Comparison of ENCODE assay signal across 7 mouse cellular contexts in the genomic region with DNA sequence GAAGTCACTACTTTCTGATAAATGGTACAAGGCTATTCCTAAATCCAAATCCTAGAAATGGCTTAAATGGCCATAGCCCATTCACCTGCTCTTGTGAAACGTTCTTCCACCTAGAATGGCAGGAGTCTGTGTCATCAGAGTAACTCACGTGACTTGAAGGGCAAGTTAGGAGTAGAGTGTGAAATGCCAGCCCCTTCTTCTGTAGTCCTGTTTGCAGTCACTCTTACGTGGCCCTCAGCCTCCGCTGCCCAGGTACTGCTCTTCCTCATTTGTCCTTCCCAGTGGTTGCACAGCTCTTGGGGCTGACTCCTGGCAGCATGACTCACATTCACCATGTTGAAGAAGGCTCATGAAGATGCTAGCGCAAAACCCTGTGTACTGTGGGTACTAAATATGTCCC.
"Had no signal": no experiment of that assay in that cellular context is flagged by ENCODE, and none has a peak within 500 bp of the region (broad histone marks: within the 10 kb centered on the region; RNA-seq: fewer than 3 reads in every experiment).

No protein-coding gene starts in this region.

- DNase-seq: lung, embryonic 14.5 days; right cerebral cortex, postnatal 25 days; right cerebral cortex, postnatal 4 days; spleen, adult 18-20 months; thymus, adult 18-20 months; thymus, postnatal 14 days; thymus, postnatal 36 days had no signal
